Mouse (Mus musculus) myocyte (in vitro differentiated cells): ENCODE data around the gene Iqgap1. TPM values are rescaled to one million over a fixed set of nuclear protein-coding genes. Genes with fewer than 3 reads are reported as not detected.

Experiments
- H3K27me3 ChIP-seq: one replicate; pipeline ENCODE4 v1.6.1; 2011; ENCODE audit not compliant: control insufficient read depth, insufficient read depth, insufficient read length
- H3K36me3 ChIP-seq: one replicate; pipeline ENCODE4 v1.6.1; 2011; ENCODE audit not compliant: control insufficient read depth, insufficient read depth
- H3K4me2 ChIP-seq: one replicate; pipeline ENCODE4 v1.6.1; 2011; ENCODE audit warnings: low read depth, control low read depth
- H3K4me3 ChIP-seq: one replicate; pipeline ENCODE4 v1.5.1; 2011; ENCODE audit warnings: mild to moderate bottlenecking, control low read depth, moderate library complexity
- H3K79me2 ChIP-seq: one replicate; pipeline ENCODE4 v1.6.1; 2011; ENCODE audit not compliant: control insufficient read depth, insufficient read depth
- H3ac ChIP-seq: one replicate; pipeline ENCODE4 v1.6.1; 2011; ENCODE audit not compliant: control insufficient read depth, insufficient read length
- CEBPB ChIP-seq: IDR thresholded peaks from 2 replicates; pipeline ENCODE4 v1.6.1; 2011; ENCODE audit warnings: mild to moderate bottlenecking, moderate library complexity; ENCODE audit not compliant: poor library complexity, insufficient read depth, severe bottlenecking
- E2F4 ChIP-seq: IDR thresholded peaks from one replicate; pipeline ENCODE4 v1.6.1; 2011; ENCODE audit warnings: mild to moderate bottlenecking, control low read depth, moderate library complexity; ENCODE audit not compliant: insufficient read depth
- MAX ChIP-seq: IDR thresholded peaks from one replicate; pipeline ENCODE4 v1.6.1; 2011; ENCODE audit warnings: low read depth, mild to moderate bottlenecking, control low read depth
- MYOD1 ChIP-seq, 3 experiments: IDR thresholded peaks; one replicate each; pipeline ENCODE4 v1.6.1; 2011; ENCODE audit warnings: control low read depth in 2 of 3, low read depth in 2 of 3, mild to moderate bottlenecking in 2 of 3, moderate library complexity in 1 of 3; ENCODE audit not compliant: insufficient read length in 2 of 3, control insufficient read depth in 1 of 3
- MYOG ChIP-seq, 3 experiments: IDR thresholded peaks; one replicate each; pipeline ENCODE4 v1.6.1; 2011; ENCODE audit warnings: control low read depth in 2 of 3, low read depth in 2 of 3, mild to moderate bottlenecking in 2 of 3; ENCODE audit not compliant: insufficient read length in 2 of 3, control insufficient read depth in 1 of 3, insufficient read depth in 1 of 3
- POLR2A ChIP-seq: IDR thresholded peaks from one replicate; pipeline ENCODE4 v1.6.1; 2011; ENCODE audit warnings: low read depth, mild to moderate bottlenecking, control low read depth, moderate library complexity; ENCODE audit not compliant: insufficient read length
- POLR2AphosphoS2 ChIP-seq: IDR thresholded peaks from one replicate; pipeline ENCODE4 v1.6.1; 2011; ENCODE audit warnings: low read depth, control low read depth; ENCODE audit not compliant: insufficient read length
- REST ChIP-seq: IDR thresholded peaks from one replicate; pipeline ENCODE4 v1.6.1; 2011; ENCODE audit warnings: mild to moderate bottlenecking, control low read depth, moderate library complexity; ENCODE audit not compliant: insufficient read depth, insufficient read length
- SRF ChIP-seq: IDR thresholded peaks from one replicate; pipeline ENCODE4 v1.6.1; 2011; ENCODE audit warnings: low read depth; ENCODE audit not compliant: control insufficient read depth, insufficient read length
- TCF12 ChIP-seq: IDR thresholded peaks from one replicate; pipeline ENCODE4 v1.6.1; 2011; ENCODE audit warnings: mild to moderate bottlenecking, control low read depth; ENCODE audit not compliant: poor library complexity, insufficient read depth, severe bottlenecking
- TCF3 ChIP-seq: IDR thresholded peaks from one replicate; pipeline ENCODE4 v1.6.1; 2011; ENCODE audit warnings: low read depth, control low read depth; ENCODE audit not compliant: insufficient read length
- USF1 ChIP-seq: IDR thresholded peaks from one replicate; pipeline ENCODE4 v1.6.1; 2011; ENCODE audit warnings: low read depth, mild to moderate bottlenecking, control low read depth, moderate library complexity
- polyA plus RNA-seq: library from polyadenylated mRNA; unstranded; fragments of >200 nt; fragmentation: generic; extraction: Trizol; gene quantifications from one replicate; pipeline ENCODE4 v1.2.1, GENCODE M21; 2012; ENCODE audit warnings: missing spikeins

Iqgap1 gene
- polyA plus RNA-seq, 1 experiment: 61.7 TPM

- no peak overlapping the region for H3ac ChIP-seq
- H3K79me2 ChIP-seq: peaks cover 18% of the 10 kb centered on the region
- no peaks in the 10 kb centered on the region for H3K36me3 ChIP-seq
- H3K4me3 ChIP-seq: no peak overlapping the region
- no peaks in the 10 kb centered on the region for H3K27me3 ChIP-seq
- no peak overlapping the region for H3K4me2 ChIP-seq
- TF ChIP-seq CEBPB (no peak), SRF (no peak), E2F4 (no peak), REST (no peak), POLR2AphosphoS2 (no peak), POLR2A (no peak), TCF3 (no peak), USF1 (no peak), MYOG (IDR thresholded peaks at IDR 0.05; ENCODE audit: control insufficient read depth in 1 of 3, insufficient read depth in 1 of 3, insufficient read length in 2 of 3, low read depth in 2 of 3) (no peak)
Observed at GRCm38 (mm10) chr7:80680218-80680847, 145.4 kb downstream of the Iqgap1 start.

GRCm38 (mm10) chr7:80672323-80672722 is 153.5 kb downstream of the Iqgap1 start:
- no peaks in the 10 kb centered on the region for H3K27me3 ChIP-seq
- H3K4me2 ChIP-seq: no peak overlapping the region
- no peaks in the 10 kb centered on the region for H3K36me3 ChIP-seq
- TF ChIP-seq SRF: no peak
- TF ChIP-seq MYOD1 (IDR thresholded peaks at IDR 0.05; ENCODE audit: control insufficient read depth in 1 of 3, insufficient read length in 2 of 3, low read depth in 2 of 3): no peak
- no peak for TF ChIP-seq POLR2A
- no peak for TF ChIP-seq REST
- no peak for TF ChIP-seq POLR2AphosphoS2
- no peak for TF ChIP-seq USF1
- TF ChIP-seq TCF12: no peak
- H3ac ChIP-seq: no peak overlapping the region
- no peak overlapping the region for H3K4me3 ChIP-seq
- peaks cover 5% of the 10 kb centered on the region for H3K79me2 ChIP-seq

GRCm38 (mm10) chr7:80670889-80671288 is 154.9 kb downstream of the Iqgap1 start:
- TF ChIP-seq MYOD1 (IDR thresholded peaks at IDR 0.05; ENCODE audit: control insufficient read depth in 1 of 3, insufficient read length in 2 of 3, low read depth in 2 of 3) (peak in 1 of 3 experiments; percentile 51), TCF12 (no peak)
- Histone ChIP-seq H3ac (no peak overlapping the region), H3K4me3 (no peak overlapping the region), H3K27me3 (no peaks in the 10 kb centered on the region), H3K79me2 (peaks cover 5% of the 10 kb centered on the region), H3K4me2 (no peak overlapping the region), H3K36me3 (no peaks in the 10 kb centered on the region)

GRCm38 (mm10) chr7:80667190-80667589 is 158.6 kb downstream of the Iqgap1 start:
- H3K4me2 ChIP-seq: peak overlapping the region; percentile 76
- TF ChIP-seq MYOD1 (IDR thresholded peaks at IDR 0.05; ENCODE audit: control insufficient read depth in 1 of 3, insufficient read length in 2 of 3, low read depth in 2 of 3): no peak
- no peak for TF ChIP-seq CEBPB
- TF ChIP-seq MYOG (IDR thresholded peaks at IDR 0.05; ENCODE audit: control insufficient read depth in 1 of 3, insufficient read depth in 1 of 3, insufficient read length in 2 of 3, low read depth in 2 of 3): no peak
- TF ChIP-seq MAX: no peak
- no peak for TF ChIP-seq POLR2A
- TF ChIP-seq TCF3: no peak
- TF ChIP-seq REST: no peak
- no peak for TF ChIP-seq POLR2AphosphoS2
- TF ChIP-seq USF1: no peak
- no peak for TF ChIP-seq E2F4
- no peak for TF ChIP-seq TCF12
- no peak for TF ChIP-seq SRF
- H3K36me3 ChIP-seq: no peaks in the 10 kb centered on the region

GRCm38 (mm10) chr7:80666198-80666915 is 159.4 kb downstream of the Iqgap1 start:
- Histone ChIP-seq H3K27me3 (no peaks in the 10 kb centered on the region), H3K79me2 (peaks cover 5% of the 10 kb centered on the region), H3K4me2 (peak overlapping the region; percentile 76), H3ac (no peak overlapping the region), H3K36me3 (no peaks in the 10 kb centered on the region), H3K4me3 (no peak overlapping the region)
- TF ChIP-seq TCF12: no peak

More at GRCm38 (mm10) chr7:80667190-80667589, 158.6 kb downstream of the Iqgap1 start:
- no peak overlapping the region for H3K4me3 ChIP-seq
- H3ac ChIP-seq: no peak overlapping the region
- H3K27me3 ChIP-seq: no peaks in the 10 kb centered on the region
- H3K79me2 ChIP-seq: peaks cover 5% of the 10 kb centered on the region

Other genes with a start within 250 kb of the Iqgap1 start
- 6.4 TPM for gene Crtc3, start 137.1 kb downstream of the Iqgap1 start, polyA plus RNA-seq
- gene Zscan2, start 34.9 kb upstream of the Iqgap1 start, polyA plus RNA-seq: 6.3 TPM
- 15.1 TPM for gene Wdr73, start 75.3 kb upstream of the Iqgap1 start, polyA plus RNA-seq
- 0.98 TPM for gene Nmb, start 79.1 kb upstream of the Iqgap1 start, polyA plus RNA-seq
- gene Sec11a, start 121.8 kb upstream of the Iqgap1 start, polyA plus RNA-seq: 95.7 TPM
- 11.9 TPM for gene Zfp592, start 167.7 kb upstream of the Iqgap1 start, polyA plus RNA-seq
- 22.4 TPM for gene Alpk3, start 231.6 kb upstream of the Iqgap1 start, polyA plus RNA-seq